Mouse (Mus musculus) lung, embryonic 15.5 days (tissue): ENCODE measurements at regions not wholly inside any gene's neighbourhood (a gene's known extent, or its start where the extent isn't known, plus 50 kb on each side); places are given as distances from the start of the nearest gene placed in this dataset.

Experiments
- ATAC-seq: fragments of 200-750 bp; cut with Nextera tagmentation; 2 replicates; pipeline ENCODE4 v1.8.0; 2017; ENCODE audit warnings: moderate number of reproducible peaks, borderline replicate concordance; ENCODE audit not compliant: low FRiP score, low TSS enrichment; ENCODE audit errors: extremely low read depth
- H3K27ac ChIP-seq: fragments of 300-500 bp; sonication (generic); 2 replicates; pipeline ENCODE4 v1.5.1; 2015; ENCODE audit warnings: moderate library complexity, mild to moderate bottlenecking, inconsistent platforms
- H3K27me3 ChIP-seq: fragments of 300-500 bp; sonication (generic); 2 replicates; pipeline ENCODE4 v1.6.1; 2015; ENCODE audit warnings: inconsistent platforms
- H3K36me3 ChIP-seq: fragments of 300-500 bp; sonication (generic); 2 replicates; pipeline ENCODE4 v1.6.1; 2015; ENCODE audit warnings: inconsistent platforms
- H3K4me1 ChIP-seq: fragments of 300-500 bp; sonication (generic); 2 replicates; pipeline ENCODE4 v1.6.1; 2015; ENCODE audit warnings: inconsistent platforms
- H3K4me2 ChIP-seq: fragments of 300-500 bp; sonication (generic); 2 replicates; pipeline ENCODE4 v1.6.1; 2015; ENCODE audit warnings: inconsistent platforms, mild to moderate bottlenecking, moderate library complexity
- H3K4me3 ChIP-seq: fragments of 300-500 bp; sonication (generic); 2 replicates; pipeline ENCODE4 v1.5.1; 2015; ENCODE audit warnings: mild to moderate bottlenecking, inconsistent platforms
- H3K9ac ChIP-seq: fragments of 300-500 bp; sonication (generic); 2 replicates; pipeline ENCODE4 v1.6.1; 2015; ENCODE audit warnings: inconsistent platforms
- H3K9me3 ChIP-seq: fragments of 300-500 bp; sonication (generic); 2 replicates; pipeline ENCODE4 v1.6.1; 2016; ENCODE audit warnings: inconsistent platforms
- WGBS: fragments of 180-500 bp; shearing (Covaris S2); methylation state at CpG from one replicate; pipeline ENCODE4 v1.1.7; 2015; 5-methylcytosine and 5-hydroxymethylcytosine counted together

- H3K36me3 ChIP-seq: no peaks in the 10 kb centered on the region
- WGBS: 49% methylated on average over 10 of the region's 10 CpGs
- H3K4me3 ChIP-seq: no peak overlapping the region
- no peaks in the 10 kb centered on the region for H3K9me3 ChIP-seq
- no peak overlapping the region for H3K9ac ChIP-seq
- no peak for ATAC-seq
- H3K4me1 ChIP-seq: no peaks in the 10 kb centered on the region
- no peaks in the 10 kb centered on the region; the same call in 1 of the 2 replicates for H3K27me3 ChIP-seq
- H3K27ac ChIP-seq: no peak overlapping the region
- no peak overlapping the region for H3K4me2 ChIP-seq
Measured at GRCm38 (mm10) chr5:119944371-119944770, 111.9 kb downstream of the Tbx5 start.

GRCm38 (mm10) chr5:119948399-119948798, 115.9 kb downstream of the Tbx5 start:
- Histone ChIP-seq H3K27me3 (no peaks in the 10 kb centered on the region), H3K9me3 (no peaks in the 10 kb centered on the region), H3K4me2 (no peak overlapping the region), H3K27ac (no peak overlapping the region), H3K4me3 (no peak overlapping the region), H3K36me3 (no peaks in the 10 kb centered on the region), H3K4me1 (no peaks in the 10 kb centered on the region), H3K9ac (no peak overlapping the region)
- WGBS: 72% methylated on average over 4 of the region's 4 CpGs
- no peak for ATAC-seq

- 79% methylated on average over 2 of the region's 2 CpGs for WGBS
Measured at GRCm38 (mm10) chr5:119952085-119952484, 119.6 kb downstream of the Tbx5 start.

GRCm38 (mm10) chr5:119953189-119953588, 120.7 kb downstream of the Tbx5 start:
- H3K27ac ChIP-seq: no peak overlapping the region
- WGBS: 70% methylated on average over 5 of the region's 5 CpGs
- no peaks in the 10 kb centered on the region for H3K4me1 ChIP-seq
- no peaks in the 10 kb centered on the region for H3K9me3 ChIP-seq
- no peaks in the 10 kb centered on the region for H3K27me3 ChIP-seq
- no peak overlapping the region for H3K9ac ChIP-seq
- ATAC-seq: no peak
- H3K4me2 ChIP-seq: no peak overlapping the region
- H3K36me3 ChIP-seq: no peaks in the 10 kb centered on the region
- H3K4me3 ChIP-seq: no peak overlapping the region

More at GRCm38 (mm10) chr5:119952085-119952484, 119.6 kb downstream of the Tbx5 start:
- Histone ChIP-seq H3K9ac (no peak overlapping the region), H3K9me3 (no peaks in the 10 kb centered on the region), H3K27ac (no peak overlapping the region), H3K4me2 (no peak overlapping the region), H3K36me3 (no peaks in the 10 kb centered on the region), H3K27me3 (no peaks in the 10 kb centered on the region), H3K4me1 (no peaks in the 10 kb centered on the region), H3K4me3 (no peak overlapping the region)
- no peak for ATAC-seq

- 43% methylated on average over 14 of the region's 14 CpGs for WGBS
- Histone ChIP-seq H3K27me3 (no peaks in the 10 kb centered on the region), H3K9ac (no peak overlapping the region), H3K36me3 (no peaks in the 10 kb centered on the region), H3K27ac (no peak overlapping the region), H3K4me1 (no peaks in the 10 kb centered on the region), H3K4me3 (no peak overlapping the region), H3K9me3 (no peaks in the 10 kb centered on the region), H3K4me2 (no peak overlapping the region)
- ATAC-seq: no peak
Measured at GRCm38 (mm10) chr5:119953811-119954566, 121.5 kb downstream of the Tbx5 start.

GRCm38 (mm10) chr5:119958942-119959341, 126.5 kb downstream of the Tbx5 start:
- ATAC-seq: no peak; the same call in 1 of the 2 replicates
- 5% methylated on average over 14 of the region's 14 CpGs for WGBS
- Histone ChIP-seq H3K9ac (no peak overlapping the region), H3K27me3 (no peaks in the 10 kb centered on the region), H3K36me3 (no peaks in the 10 kb centered on the region), H3K9me3 (no peaks in the 10 kb centered on the region), H3K27ac (no peak overlapping the region), H3K4me1 (no peaks in the 10 kb centered on the region), H3K4me3 (no peak overlapping the region), H3K4me2 (peak overlapping the region; percentile 35)

- 44% methylated on average over 3 of the region's 3 CpGs for WGBS
- no peaks in the 10 kb centered on the region for H3K4me1 ChIP-seq
- H3K27me3 ChIP-seq: no peaks in the 10 kb centered on the region
- no peaks in the 10 kb centered on the region for H3K9me3 ChIP-seq
- H3K27ac ChIP-seq: no peak overlapping the region
- H3K36me3 ChIP-seq: no peaks in the 10 kb centered on the region
- H3K9ac ChIP-seq: no peak overlapping the region
- ATAC-seq: no peak
- H3K4me2 ChIP-seq: no peak overlapping the region
- no peak overlapping the region for H3K4me3 ChIP-seq
Measured at GRCm38 (mm10) chr5:119964751-119965150, 132.3 kb downstream of the Tbx5 start.

- H3K27me3 ChIP-seq: no peaks in the 10 kb centered on the region
- no peak overlapping the region for H3K4me3 ChIP-seq
- no peak overlapping the region for H3K27ac ChIP-seq
- no peak for ATAC-seq
- peaks cover 6% of the 10 kb centered on the region for H3K4me1 ChIP-seq
- H3K4me2 ChIP-seq: no peak overlapping the region
- no peaks in the 10 kb centered on the region for H3K36me3 ChIP-seq
- WGBS: 86% methylated on average over 16 of the region's 16 CpGs
- no peak overlapping the region for H3K9ac ChIP-seq
- no peaks in the 10 kb centered on the region for H3K9me3 ChIP-seq
Measured at GRCm38 (mm10) chr5:119971286-119971685, 138.8 kb downstream of the Tbx5 start.

- 10% methylated on average over 24 of the region's 24 CpGs for WGBS
- Histone ChIP-seq H3K9ac (no peak overlapping the region), H3K27ac (no peak overlapping the region)
Measured at GRCm38 (mm10) chr5:119972802-119973437, 140.5 kb downstream of the Tbx5 start.

GRCm38 (mm10) chr5:119978096-119978715, 138.1 kb upstream of the Rbm19 start:
- no peak for ATAC-seq
- WGBS: 28% methylated on average over 10 of the region's 10 CpGs

More at GRCm38 (mm10) chr5:119972802-119973437, 140.5 kb downstream of the Tbx5 start:
- Histone ChIP-seq H3K4me2 (peak overlapping the region; percentile 59), H3K9me3 (no peaks in the 10 kb centered on the region), H3K36me3 (no peaks in the 10 kb centered on the region), H3K4me1 (peaks cover 6% of the 10 kb centered on the region), H3K4me3 (peak overlapping the region; percentile 26), H3K27me3 (no peaks in the 10 kb centered on the region)
- ATAC-seq: peak; percentile 75

GRCm38 (mm10) chr5:119981111-119981807, 135.0 kb upstream of the Rbm19 start:
- Histone ChIP-seq H3K27ac (no peak overlapping the region), H3K9me3 (no peaks in the 10 kb centered on the region), H3K4me2 (no peak overlapping the region), H3K4me3 (no peak overlapping the region), H3K9ac (no peak overlapping the region), H3K36me3 (no peaks in the 10 kb centered on the region), H3K4me1 (peaks cover 5% of the 10 kb centered on the region; the same call in 1 of the 2 replicates), H3K27me3 (no peaks in the 10 kb centered on the region)
- 36% methylated on average over 18 of the region's 18 CpGs for WGBS
- ATAC-seq: no peak

More at GRCm38 (mm10) chr5:119978096-119978715, 138.1 kb upstream of the Rbm19 start:
- Histone ChIP-seq H3K4me1 (peaks cover 5% of the 10 kb centered on the region; the same call in 1 of the 2 replicates), H3K9me3 (no peaks in the 10 kb centered on the region), H3K9ac (no peak overlapping the region), H3K36me3 (no peaks in the 10 kb centered on the region), H3K4me3 (no peak overlapping the region), H3K27ac (no peak overlapping the region), H3K27me3 (no peaks in the 10 kb centered on the region), H3K4me2 (no peak overlapping the region)
